Mouse (Mus musculus) monocyte, adult 59 days (primary cell): ENCODE data around the gene Hebp1. TPM values are rescaled to one million over a fixed set of nuclear protein-coding genes. Genes with fewer than 3 reads are reported as not detected.

ENCODE experiments used
- total RNA-seq, 2 experiments: library from RNA; stranded (reverse); gene quantifications; one replicate each; pipeline ENCODE4 v1.2.4; 2023

Gene Hebp1
- total RNA-seq = 100 to 1,000 TPM; 149 to 170 TPM

GRCm38 (mm10) chr6:135197921-135198532 lies at the start of gene Hebp1, which contains the start of gene Fam234b:
Gene Hebp1 (minus strand): TSS chr6:135198022.
Gene Fam234b (plus strand): TSS chr6:135197977.

GRCm38 (mm10) chr6:135118183-135118582 lies 79.6 kb downstream of the Hebp1 start, which contains the start of gene Gprc5d:
Gene Gprc5d (minus strand): TSS chr6:135118283.

Other genes with a start within 250 kb of the Hebp1 start
- not detected for gene Apold1, start 216.3 kb downstream of the Hebp1 start, total RNA-seq
- 10 to 100 TPM; 76.2 to 79.9 TPM for gene Ddx47, start 186.4 kb downstream of the Hebp1 start, total RNA-seq
- gene Gprc5a, start 132.4 kb downstream of the Hebp1 start, total RNA-seq = 1 to 10 TPM; 1.8 to 4.9 TPM
- gene Gprc5d, start 79.7 kb downstream of the Hebp1 start, total RNA-seq = not detected
- gene Fam234b, start within 50 bp of the Hebp1 start, total RNA-seq = 10 to 100 TPM; 18.7 to 33.4 TPM
- 1 to 10 TPM; 1.5 to 1.6 TPM for gene Gsg1, start 56.3 kb upstream of the Hebp1 start, total RNA-seq
- not detected for gene Pbp2, start 112.4 kb upstream of the Hebp1 start, total RNA-seq
- 10 to 100 TPM; 92.6 to 97.8 TPM for gene Emp1, start 164.5 kb upstream of the Hebp1 start, total RNA-seq